Mouse (Mus musculus): ENCODE measurements around the gene B230219D22Rik. TPM values are rescaled to one million over a fixed set of nuclear protein-coding genes. Genes with fewer than 3 reads are reported as not detected.
A peak's percentile ranks its signal among the peaks of the same experiment; 100 is the strongest.
"Not testable (repeated sequence)": the region's sequence is repeated elsewhere in the genome, so short reads cannot be mapped to it uniquely, and the experiment has no call there.

The B230219D22Rik gene
- total RNA-seq (2021), result 10 to 100 TPM; 75.1 to 75.5 TPM
- long read RNA-seq, experiment 1, full-length matches to known transcripts, result 33 of 86 reads
- long read RNA-seq, experiment 1, partial matches to known transcripts, result 11 of 86 reads
- long read RNA-seq, experiment 1, other reads (novel, unspliced or antisense), result 42 of 86 reads
- long read RNA-seq, experiment 2, full-length matches to known transcripts, result 39 of 94 reads
- long read RNA-seq, experiment 2, partial matches to known transcripts, result 0 of 94 reads
- long read RNA-seq, experiment 2, other reads (novel, unspliced or antisense), result 55 of 94 reads

DNA sequence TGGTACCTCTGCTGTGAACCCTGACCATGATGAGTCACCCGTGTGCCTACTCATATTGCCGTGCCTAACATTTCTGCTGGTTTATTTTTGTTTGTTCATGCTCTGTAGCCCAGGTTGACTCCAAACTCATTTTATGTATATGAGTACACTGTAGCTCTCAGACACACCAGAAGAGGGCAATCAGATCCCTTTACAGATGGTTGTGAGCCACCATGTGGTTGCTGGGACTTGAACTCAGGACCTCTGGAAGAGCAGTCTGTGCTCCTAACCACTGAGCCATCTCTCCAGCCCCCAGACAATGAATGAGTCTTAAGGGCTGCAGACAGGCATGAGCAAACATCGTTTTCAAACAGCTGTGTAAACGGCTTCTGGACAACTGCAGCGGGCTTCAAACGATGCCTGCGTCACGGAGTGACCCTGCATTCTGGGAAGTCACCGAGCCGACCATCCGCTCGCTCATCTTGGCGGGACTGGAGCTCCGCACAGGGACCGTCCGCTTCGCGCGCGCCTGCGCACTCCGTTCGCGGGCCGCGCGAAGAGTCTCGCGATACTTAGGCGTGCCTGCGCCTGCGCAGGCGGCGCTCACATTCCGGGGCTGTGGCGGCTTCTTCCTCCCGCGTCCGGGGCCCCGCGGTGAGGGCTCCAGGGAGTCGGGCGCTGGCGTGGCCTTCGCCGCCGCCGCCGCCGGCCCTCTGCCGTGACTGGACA, at the start of gene B230219D22Rik:
Gene B230219D22Rik, plus strand, starts transcription at position 590 of the 708 bp plus-strand sequence.
- Histone ChIP-seq H3K27ac (peak within 1 kb of the TSS; percentile 99), H3K4me3 (peak within 1 kb of the TSS; percentile 88)
- DNase-seq (ENCODE audit: low spot score in 2 of 2), result peak; percentile 81 to 86
- TF ChIP-seq CTCF (conservative IDR thresholded peaks at IDR 0.05), result peak; percentile 51

GRCm38 (mm10) chr13:55644525-55644924, 48.4 kb upstream of the B230219D22Rik start:
- Histone ChIP-seq H3K27ac (no peak overlapping the region), H3K4me3 (no peak overlapping the region)
- DNase-seq (ENCODE audit: low spot score in 2 of 2), result no peak
- peak; percentile 69 for TF ChIP-seq CTCF (conservative IDR thresholded peaks at IDR 0.05)

DNA sequence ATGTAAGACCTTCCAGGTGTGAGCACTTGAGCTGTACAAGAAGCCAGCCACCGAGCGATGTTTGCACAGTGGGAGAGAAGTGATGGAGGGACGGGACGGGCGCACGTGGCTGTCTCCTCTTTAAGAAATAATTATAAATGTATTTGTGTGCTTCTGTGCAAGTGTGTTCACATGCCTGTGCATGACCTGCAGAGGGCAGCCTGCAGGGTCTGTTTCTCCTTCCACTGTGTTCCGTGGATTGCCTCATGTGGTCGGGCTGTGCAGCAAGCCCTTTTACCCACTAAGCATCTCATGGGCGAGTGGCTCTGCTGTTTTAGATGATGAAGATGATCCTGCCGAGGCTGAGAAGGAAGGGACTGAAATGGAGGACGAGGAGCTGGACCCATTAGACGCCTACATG, 42.8 kb upstream of the B230219D22Rik start:
- no peak overlapping the region for H3K27ac ChIP-seq
- TF ChIP-seq CTCF (conservative IDR thresholded peaks at IDR 0.05), result peak; percentile 51
- H3K4me3 ChIP-seq, result no peak overlapping the region
- no peak for DNase-seq (ENCODE audit: low spot score in 2 of 2)

- no peak for TF ChIP-seq CTCF (conservative IDR thresholded peaks at IDR 0.05)
- Histone ChIP-seq H3K27ac (no peak overlapping the region), H3K4me3 (no peak overlapping the region)
- no peak for DNase-seq (ENCODE audit: low spot score in 2 of 2)
These were observed 41.9 kb upstream of the B230219D22Rik start for GRCm38 (mm10) chr13:55650980-55651379.

GRCm38 (mm10) chr13:55668550-55668949, 24.4 kb upstream of the B230219D22Rik start:
- DNase-seq (ENCODE audit: low spot score in 2 of 2), result no peak

DNA sequence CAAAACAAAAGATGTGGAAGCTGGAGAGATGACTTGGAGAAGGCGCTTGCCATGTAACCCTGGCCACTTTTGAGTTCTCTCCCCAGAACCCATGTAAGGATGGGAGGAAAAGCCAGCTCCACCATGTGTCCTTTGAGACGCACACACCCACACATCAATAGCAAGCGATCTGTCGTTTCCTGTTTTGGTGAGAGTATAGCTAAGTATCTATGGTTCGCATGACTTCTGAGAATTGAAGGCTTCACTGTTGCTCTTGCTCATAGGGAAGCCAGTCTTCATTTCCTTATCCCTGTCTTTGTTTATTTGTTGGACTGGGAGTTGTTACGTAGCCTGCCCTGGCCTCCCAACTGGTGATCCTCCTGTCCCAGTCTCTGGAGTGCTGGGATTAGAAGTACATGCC, 20.2 kb upstream of the B230219D22Rik start:
- no peak for TF ChIP-seq CTCF (conservative IDR thresholded peaks at IDR 0.05)
- DNase-seq (ENCODE audit: low spot score in 2 of 2), result no peak
- H3K27ac ChIP-seq, result no peak overlapping the region
- H3K4me3 ChIP-seq, result no peak overlapping the region

More at GRCm38 (mm10) chr13:55668550-55668949, 24.4 kb upstream of the B230219D22Rik start:
- peak; percentile 74 for TF ChIP-seq CTCF (conservative IDR thresholded peaks at IDR 0.05)
- H3K4me3 ChIP-seq, result no peak overlapping the region
- no peak overlapping the region for H3K27ac ChIP-seq

- H3K27ac ChIP-seq, result no peak overlapping the region
- TF ChIP-seq CTCF (conservative IDR thresholded peaks at IDR 0.05), result no peak
These were observed 15.6 kb upstream of the B230219D22Rik start for GRCm38 (mm10) chr13:55677364-55677763.

DNA sequence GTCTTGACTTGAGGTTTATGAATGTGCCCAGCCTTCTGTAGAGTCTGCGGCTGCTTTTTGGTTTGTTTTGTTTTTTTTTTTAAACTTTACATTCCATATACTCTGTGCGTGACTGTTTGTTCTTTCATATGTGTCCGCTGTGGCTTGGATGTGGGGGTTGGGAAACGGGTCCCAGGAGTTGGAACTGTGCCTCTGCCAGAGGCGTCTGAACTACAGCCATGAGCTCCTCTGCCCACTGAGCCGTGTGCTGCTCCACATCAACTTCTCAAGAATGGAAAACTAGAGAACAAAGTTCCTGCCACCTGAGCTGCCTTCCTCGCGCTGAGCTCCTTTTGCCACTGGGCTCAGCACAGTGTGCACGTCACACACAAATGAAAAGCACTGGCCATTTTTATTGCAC, 10.7 kb upstream of the B230219D22Rik start:
- Histone ChIP-seq H3K27ac (no peak overlapping the region), H3K4me3 (no peak overlapping the region)
- TF ChIP-seq CTCF (conservative IDR thresholded peaks at IDR 0.05), result no peak
- DNase-seq (ENCODE audit: low spot score in 2 of 2), result no peak

More at GRCm38 (mm10) chr13:55677364-55677763, 15.6 kb upstream of the B230219D22Rik start:
- H3K4me3 ChIP-seq, result no peak overlapping the region
- no peak for DNase-seq (ENCODE audit: low spot score in 2 of 2)

DNA sequence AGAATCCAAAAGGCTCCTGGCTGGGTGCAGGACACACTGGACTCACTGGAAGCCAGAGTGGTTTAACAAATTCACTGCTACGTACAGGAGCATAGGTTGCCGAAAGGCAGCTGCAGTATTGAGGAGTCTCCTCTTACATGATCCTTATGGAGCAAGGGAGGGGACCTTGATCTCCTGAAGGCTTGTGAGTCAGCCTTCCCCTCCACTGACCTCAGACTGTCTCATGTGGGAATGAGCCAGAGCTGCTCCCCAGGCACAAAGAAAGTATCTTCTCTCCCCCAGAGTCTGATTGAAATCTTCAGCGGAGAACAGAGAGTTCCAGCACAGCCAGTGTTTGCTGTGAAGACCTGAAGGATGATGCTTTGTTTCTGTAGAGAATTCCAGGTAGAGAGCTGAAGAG, 9.3 kb upstream of the B230219D22Rik start:
- Histone ChIP-seq H3K27ac (no peak overlapping the region), H3K4me3 (no peak overlapping the region)
- DNase-seq (ENCODE audit: low spot score in 2 of 2), result no peak
- TF ChIP-seq CTCF (conservative IDR thresholded peaks at IDR 0.05), result no peak

GRCm38 (mm10) chr13:55686107-55686633, 6.8 kb upstream of the B230219D22Rik start:
- no peak overlapping the region for H3K4me3 ChIP-seq
- TF ChIP-seq CTCF (conservative IDR thresholded peaks at IDR 0.05), result no peak
- no peak for DNase-seq (ENCODE audit: low spot score in 2 of 2)
- no peak overlapping the region for H3K27ac ChIP-seq

DNA sequence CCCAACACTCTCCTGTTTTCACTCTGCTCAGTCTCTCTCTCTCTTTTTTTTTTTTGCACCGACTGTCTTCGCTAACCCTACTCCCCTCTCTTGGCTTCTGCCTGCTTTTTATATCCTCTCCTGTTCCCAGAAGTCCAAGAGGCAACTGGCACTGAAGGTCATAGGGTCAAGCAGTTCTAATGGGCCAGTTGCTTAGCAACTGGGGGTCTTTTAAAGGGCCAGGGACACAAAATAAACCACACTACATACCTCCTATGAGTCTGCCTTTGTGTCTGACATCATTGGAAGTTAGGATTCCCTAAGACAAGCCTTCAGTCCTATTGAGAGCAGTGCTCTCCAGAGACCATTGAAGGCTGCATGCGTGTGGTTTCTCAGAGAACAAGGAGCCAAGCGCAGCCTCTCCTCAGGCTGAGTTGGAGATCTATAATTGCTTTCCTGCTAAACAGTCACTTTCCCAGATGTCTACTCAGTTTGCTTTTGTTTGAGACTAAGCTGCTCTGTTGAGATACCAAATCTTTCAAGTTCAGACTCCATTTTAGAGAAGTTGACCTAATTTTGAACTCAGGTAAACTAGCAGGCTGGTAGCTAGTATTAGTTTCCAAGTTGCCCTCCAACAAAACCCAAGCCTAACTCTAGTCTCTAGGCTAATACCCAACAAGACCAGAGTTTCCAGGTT, 4.9 kb upstream of the B230219D22Rik start:
- Histone ChIP-seq H3K27ac (no peak overlapping the region), H3K4me3 (no peak overlapping the region)
- TF ChIP-seq CTCF (conservative IDR thresholded peaks at IDR 0.05), result no peak
- DNase-seq (ENCODE audit: low spot score in 2 of 2), result no peak

DNA sequence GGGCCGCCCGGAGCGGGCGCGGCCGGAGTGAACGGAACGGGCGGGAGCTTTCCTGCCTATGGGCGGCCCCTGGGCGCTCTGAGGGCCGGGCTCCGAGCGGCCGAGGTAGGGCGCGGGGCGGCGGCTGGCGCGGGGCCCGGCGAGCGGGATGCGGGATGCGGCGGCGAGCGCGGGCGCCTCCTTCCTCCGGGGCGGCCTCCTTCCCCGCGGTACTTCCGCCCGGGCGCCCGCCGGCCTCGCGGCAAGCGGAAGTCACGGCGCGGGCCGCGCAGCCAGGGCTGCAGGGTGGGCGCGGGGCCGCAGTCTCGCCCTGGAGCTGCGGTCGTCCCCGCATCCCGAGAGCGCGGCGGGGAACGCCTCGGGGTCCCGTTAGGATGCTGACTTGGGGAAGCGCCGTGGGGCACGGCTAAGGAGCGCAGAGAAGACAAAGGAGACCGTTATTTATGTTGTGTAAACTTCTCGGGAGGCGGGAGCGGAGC, 358 bp downstream of the B230219D22Rik start:
- TF ChIP-seq CTCF (conservative IDR thresholded peaks at IDR 0.05), result no peak

DNA sequence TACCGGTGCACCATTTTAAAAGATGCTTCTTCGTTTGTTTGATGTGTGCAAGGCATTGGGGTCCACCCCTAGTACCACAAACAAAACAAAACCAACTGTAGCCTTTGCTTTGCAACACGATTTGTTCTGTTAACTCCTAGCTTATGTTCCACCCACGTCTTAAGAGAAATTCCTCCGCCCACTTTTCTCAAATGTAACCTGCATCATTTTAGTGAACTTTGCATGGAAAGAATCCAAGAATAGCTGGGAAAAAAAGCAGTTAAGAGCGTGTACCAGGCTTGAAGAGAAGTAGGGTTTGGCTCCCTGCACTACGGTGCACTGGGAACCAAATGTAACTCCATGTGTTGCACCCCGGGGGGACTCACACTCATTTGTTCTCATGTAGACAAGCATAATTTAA, 1.2 kb downstream of the B230219D22Rik start:
- no peak for DNase-seq (ENCODE audit: low spot score in 2 of 2)
- no peak for TF ChIP-seq CTCF (conservative IDR thresholded peaks at IDR 0.05)
- Histone ChIP-seq H3K27ac (peak overlapping the region; percentile 99; the same call in 1 of the 2 replicates), H3K4me3 (peak overlapping the region; percentile 88)

More for the DNA sequence above, 358 bp downstream of the B230219D22Rik start:
- Histone ChIP-seq H3K4me3 (peak overlapping the region; percentile 88), H3K27ac (peak overlapping the region; percentile 99)
- no peak for DNase-seq (ENCODE audit: low spot score in 2 of 2)

- not testable (repeated sequence) for DNase-seq (ENCODE audit: low spot score in 2 of 2); H3K27ac ChIP-seq; H3K4me3 ChIP-seq
These were observed 3.1 kb downstream of the B230219D22Rik start for GRCm38 (mm10) chr13:55695989-55696388.

All from layer of hippocampus, adult 2 months (tissue).